In genomic region chr4:133872222-133872811, GRCm38 (mm10) we compare ENCODE assay signal across 9 mouse cellular contexts. TPM values are rescaled to one million over a fixed set of nuclear protein-coding genes. Genes with fewer than 3 reads are reported as not detected.
DNase-seq lines count a peak whose midpoint lies in the region; ATAC-seq and TF ChIP-seq lines count a peak whose summit lies in the region.
"Had no signal": no experiment of that assay in that cellular context is flagged by ENCODE, and none has a peak within 500 bp of the region (broad histone marks: within the 10 kb centered on the region; RNA-seq: fewer than 3 reads in every experiment).

No protein-coding gene starts in this region.

- no peak overlapping the region for H3K9ac ChIP-seq in midbrain, postnatal 0 days (replicated peaks; ENCODE audit: low read length, poor library complexity, severe bottlenecking)
- H3K9ac ChIP-seq in midbrain, embryonic 13.5 days (replicated peaks): no peak overlapping the region

- H3K36me3 ChIP-seq in midbrain, embryonic 10.5 days: peaks cover 16% of the 10 kb centered on the region
- H3K36me3 ChIP-seq in midbrain, postnatal 0 days (ENCODE audit: insufficient read depth, low read length): peaks cover 7% of the 10 kb centered on the region; the same call in 1 of the 2 replicates
- peaks cover 28% of the 10 kb centered on the region for H3K36me3 ChIP-seq in erythroblast, embryonic 14.5 days (ENCODE audit: control insufficient read depth)
- H3K36me3 ChIP-seq in midbrain, embryonic 13.5 days: 0 out of 2 replicates have a peak, but pooled peaks cover 5% of the 10 kb centered on the region

- DNase-seq in cerebellum, adult 2 months: no peak
- no peak for DNase-seq in cerebellum, postnatal 10 days
- no peak for DNase-seq in midbrain, embryonic 10.5 days (ENCODE audit: low spot score)
- no peak for DNase-seq in midbrain, postnatal 0 days (ENCODE audit: low spot score)
- DNase-seq in right cerebral cortex, postnatal 25 days: no peak

- H3K27me3 ChIP-seq in cerebellum, adult 2 months (ENCODE audit: control insufficient read depth, insufficient read depth, low read length): no peaks in the 10 kb centered on the region
- no peaks in the 10 kb centered on the region for H3K27me3 ChIP-seq in midbrain, embryonic 10.5 days (ENCODE audit: low read depth, poor library complexity, severe bottlenecking)
- H3K27me3 ChIP-seq in midbrain, postnatal 0 days (ENCODE audit: insufficient read depth, low read length): no peaks in the 10 kb centered on the region
- peaks cover 25% of the 10 kb centered on the region for H3K27me3 ChIP-seq in erythroblast, embryonic 14.5 days (ENCODE audit: control insufficient read depth)
- H3K27me3 ChIP-seq in midbrain, embryonic 13.5 days: no peaks in the 10 kb centered on the region

- H3K4me1 ChIP-seq in cerebellum, adult 2 months (ENCODE audit: control insufficient read depth, insufficient read depth, low read length): peaks cover 41% of the 10 kb centered on the region
- H3K4me1 ChIP-seq in midbrain, embryonic 10.5 days: peaks cover 9% of the 10 kb centered on the region
- H3K4me1 ChIP-seq in midbrain, postnatal 0 days (ENCODE audit: insufficient read depth, low read length): no peaks in the 10 kb centered on the region
- H3K4me1 ChIP-seq in erythroblast, embryonic 14.5 days (ENCODE audit: control insufficient read depth): peaks cover 53% of the 10 kb centered on the region
- H3K4me1 ChIP-seq in midbrain, embryonic 13.5 days (replicated peaks): no peaks in the 10 kb centered on the region

- TF ChIP-seq CTCF in cerebellum, adult 2 months (IDR thresholded peaks at IDR 0.05; ENCODE audit: borderline replicate concordance, insufficient read depth, low read depth, low read length): no peak
- TF ChIP-seq CTCF in midbrain, postnatal 0 days (IDR thresholded peaks at IDR 0.05): no peak

- 0 out of 2 replicates have a peak overlapping the region, but pooled peaks have one; percentile 15 for H3K27ac ChIP-seq in cerebellum, adult 2 months (ENCODE audit: insufficient read depth, low read length)
- H3K27ac ChIP-seq in midbrain, embryonic 10.5 days (replicated peaks): 0 out of 2 replicates have a peak overlapping the region, but pooled peaks have one; percentile 6
- no peak overlapping the region for H3K27ac ChIP-seq in midbrain, postnatal 0 days (ENCODE audit: low read depth, low read length)
- H3K27ac ChIP-seq in midbrain, embryonic 13.5 days: no peak overlapping the region
- H3K27ac ChIP-seq: kidney, postnatal 0 days had no signal

- H3K9me3 ChIP-seq in midbrain, embryonic 10.5 days (replicated peaks): no peaks in the 10 kb centered on the region
- H3K9me3 ChIP-seq in midbrain, postnatal 0 days (ENCODE audit: low read length): no peaks in the 10 kb centered on the region
- H3K9me3 ChIP-seq in erythroblast, embryonic 14.5 days (ENCODE audit: control insufficient read depth, low read length): no peaks in the 10 kb centered on the region
- no peaks in the 10 kb centered on the region for H3K9me3 ChIP-seq in midbrain, embryonic 13.5 days

- ATAC-seq in midbrain, postnatal 0 days (ENCODE audit: low FRiP score): no peak
- ATAC-seq in megakaryocyte, adult 5-6 weeks (ENCODE audit: poor library complexity, severe bottlenecking): peak; percentile 17; the same call in 1 of the 2 replicates
- no peak for ATAC-seq in midbrain, embryonic 13.5 days

- H3K4me3 ChIP-seq in cerebellum, adult 2 months (replicated peaks; ENCODE audit: insufficient read depth, low read depth, low read length): no peak overlapping the region
- H3K4me3 ChIP-seq in midbrain, embryonic 10.5 days: no peak overlapping the region
- no peak overlapping the region for H3K4me3 ChIP-seq in midbrain, postnatal 0 days (ENCODE audit: low read depth, low read length)
- peak overlapping the region; percentile 71 for H3K4me3 ChIP-seq in erythroblast, embryonic 14.5 days (replicated peaks)
- H3K4me3 ChIP-seq in midbrain, embryonic 13.5 days (replicated peaks): no peak overlapping the region

- no peak overlapping the region for H3K4me2 ChIP-seq in midbrain, postnatal 0 days (ENCODE audit: low read depth, low read length, poor library complexity, severe bottlenecking)
- no peak overlapping the region for H3K4me2 ChIP-seq in midbrain, embryonic 13.5 days (replicated peaks)

- whole genome bisulfite sequencing in cerebellum, adult 2 months: 36% methylated on average over 7 of the region's 7 CpGs
- 88% methylated on average over 7 of the region's 7 CpGs for WGBS in midbrain, embryonic 10.5 days
- WGBS in midbrain, postnatal 0 days: 88% methylated on average over 7 of the region's 7 CpGs
- WGBS in midbrain, embryonic 13.5 days: 83% methylated on average over 7 of the region's 7 CpGs

- TF ChIP-seq POLR2A in cerebellum, adult 2 months (IDR thresholded peaks at IDR 0.05; ENCODE audit: borderline replicate concordance, insufficient read depth, low read length): no peak

RNA-seq across cellular contexts. Expression of gene Rps6ka1, which starts 15.3 kb away (rescaled TPM):
- polyA plus RNA-seq in cerebellum, adult 2 months (2012; rRNA removed): 93.6 and 114 TPM in 2 replicates
- 32.4 and 34.5 TPM in 2 replicates for polyA plus RNA-seq in midbrain, embryonic 10.5 days (2016; fragmentation: Nextera tagmentation; extraction: Ambion mirVana)
- 25.2 and 30.9 TPM in 2 replicates for total RNA-seq in midbrain, postnatal 0 days (2014; rRNA removed)
- 20.4 and 21.6 TPM in 2 replicates for polyA plus RNA-seq in midbrain, postnatal 0 days (2015; fragmentation: Nextera tagmentation; extraction: Ambion mirVana)
- 0.78 and 1.0 TPM in 2 replicates for polyA plus RNA-seq in erythroblast, embryonic 14.5 days (2012)
- 109 and 112 TPM in 2 replicates for total RNA-seq in megakaryocyte, adult 5-6 weeks (2015)
- total RNA-seq in megakaryocyte, adult 5-6 weeks (2017): 156 and 160 TPM in 2 replicates
- polyA plus RNA-seq in midbrain, embryonic 13.5 days (2015; fragmentation: Nextera tagmentation; extraction: Ambion mirVana): 19.0 and 19.2 TPM in 2 replicates

Comparison
In these comparisons a context has a peak if more than half of its experiments do, and no peak if none do; other contexts are left out.
1. H3K27ac ChIP-seq: peak in cerebellum, adult 2 months (single experiment) and midbrain, embryonic 10.5 days (single experiment); none in midbrain, postnatal 0 days (single experiment) and midbrain, embryonic 13.5 days (single experiment).